Mouse (Mus musculus) liver, embryonic 11.5 days (tissue): Measurements from ENCODE around the gene Plekhg2. TPM values are rescaled to one million over a fixed set of nuclear protein-coding genes. Genes with fewer than 3 reads are reported as not detected.

ENCODE experiments used
- ATAC-seq: fragments of 200-750 bp; cut with Nextera tagmentation; replicated peaks from 2 replicates; pipeline ENCODE4 v1.8.0; 2017; ENCODE audit warnings: moderate number of reproducible peaks, mild to moderate bottlenecking, moderate TSS enrichment, moderate library complexity; ENCODE audit not compliant: low FRiP score
- DNase-seq: peaks from one replicate; pipeline ENCODE4 v3.0.0-alpha.2; 2017; ENCODE audit warnings: low spot score
- H3K27ac ChIP-seq: fragments of 300-500 bp; sonication (generic); 2 replicates; pipeline ENCODE4 v1.5.1; 2014; ENCODE audit warnings: mild to moderate bottlenecking, low read depth, low read length, control low read depth
- H3K27me3 ChIP-seq: fragments of 300-500 bp; sonication (generic); replicated peaks from 2 replicates; pipeline ENCODE4 v1.6.1; 2014; ENCODE audit warnings: low read length, mixed read lengths; ENCODE audit not compliant: control insufficient read depth, insufficient read depth
- H3K36me3 ChIP-seq: fragments of 300-500 bp; sonication (generic); 2 replicates; pipeline ENCODE4 v1.6.1; 2014; ENCODE audit warnings: mild to moderate bottlenecking, low read length, moderate library complexity, mixed read lengths; ENCODE audit not compliant: control insufficient read depth, insufficient read depth
- H3K4me1 ChIP-seq: fragments of 300-500 bp; sonication (generic); replicated peaks from 2 replicates; pipeline ENCODE4 v1.6.1; 2014; ENCODE audit warnings: low read length, mixed read lengths; ENCODE audit not compliant: control insufficient read depth, insufficient read depth
- H3K4me2 ChIP-seq: fragments of 300-500 bp; sonication (generic); 2 replicates; pipeline ENCODE4 v1.6.1; 2014; ENCODE audit warnings: mild to moderate bottlenecking, control low read depth, moderate library complexity
- H3K4me3 ChIP-seq: fragments of 300-500 bp; sonication (generic); 2 replicates; pipeline ENCODE4 v1.5.1; 2014; ENCODE audit warnings: low read depth, low read length, control low read depth
- H3K9ac ChIP-seq: fragments of 300-500 bp; sonication (generic); 2 replicates; pipeline ENCODE4 v1.6.1; 2014; ENCODE audit warnings: low read depth, low read length, control low read depth
- H3K9me3 ChIP-seq: fragments of 300-500 bp; sonication (generic); 2 replicates; pipeline ENCODE4 v1.6.1; 2016; ENCODE audit warnings: low read length, inconsistent platforms, mixed read lengths; ENCODE audit not compliant: control insufficient read depth
- WGBS: fragments of 180-500 bp; shearing (Covaris S2); extraction: QIAGEN DNeasy Blood & Tissue Kit; methylation state at CpG from one replicate; pipeline ENCODE4 v1.1.7; 2014; 5-methylcytosine and 5-hydroxymethylcytosine counted together
- polyA plus RNA-seq: library from polyadenylated mRNA; unstranded; fragments of >200 nt; fragmentation: Nextera tagmentation; extraction: Ambion mirVana; gene quantifications from 2 replicates; pipeline ENCODE4 v1.2.1, GENCODE M21; 2014

Plekhg2 gene
- polyA plus RNA-seq, 1 experiment from 2014 or later = 34.4 TPM

DNA sequence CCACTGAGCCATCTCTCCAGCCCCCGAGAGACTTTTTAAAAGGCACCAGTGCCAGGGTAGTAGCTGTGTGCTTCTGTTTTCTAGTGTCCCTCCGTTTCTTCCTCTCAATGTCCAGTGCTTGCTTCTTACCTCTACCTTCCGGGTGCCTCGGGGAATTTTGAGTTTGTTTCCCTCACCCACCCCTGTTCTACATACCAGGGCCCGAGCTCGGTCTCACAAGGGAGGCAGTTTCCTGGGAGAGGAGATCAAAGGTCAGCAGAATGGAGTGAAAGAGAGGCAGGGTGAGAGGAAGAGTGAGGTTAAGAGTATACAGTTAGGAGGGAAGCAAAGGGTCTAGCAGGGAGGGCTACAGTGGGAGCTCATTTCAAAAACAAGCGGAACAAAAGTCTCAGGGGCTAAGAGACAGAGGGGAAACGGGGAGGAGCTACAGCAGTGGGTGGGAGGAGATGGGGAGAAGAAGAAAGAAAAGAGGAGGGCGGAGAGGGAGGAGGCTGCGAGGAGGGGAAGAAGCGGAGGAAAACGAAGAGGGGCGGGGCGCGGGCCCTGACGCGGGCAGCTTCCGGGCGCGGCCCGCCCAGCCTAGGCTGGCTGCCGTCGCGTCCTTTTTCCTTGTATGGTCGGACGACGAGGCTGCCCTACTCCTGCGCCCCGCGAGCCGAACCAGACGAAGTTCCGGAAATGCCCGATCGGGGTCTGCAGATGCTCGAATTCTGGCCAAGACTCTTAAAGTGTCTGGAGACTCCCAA is 3.0 kb upstream of the Plekhg2 start:
- ATAC-seq = peak; percentile 55
- Histone ChIP-seq H3K4me3 (peak overlapping the region; percentile 51), H3K27ac (peak overlapping the region; percentile 97), H3K36me3 (peaks cover 8% of the 10 kb centered on the region), H3K9me3 (no peaks in the 10 kb centered on the region), H3K27me3 (no peaks in the 10 kb centered on the region), H3K4me1 (peaks cover 62% of the 10 kb centered on the region), H3K4me2 (peak overlapping the region; percentile 92), H3K9ac (peak overlapping the region; percentile 74)
- DNase-seq = peak; percentile 89
- WGBS = 2% methylated on average over 34 of the region's 36 CpGs

DNA sequence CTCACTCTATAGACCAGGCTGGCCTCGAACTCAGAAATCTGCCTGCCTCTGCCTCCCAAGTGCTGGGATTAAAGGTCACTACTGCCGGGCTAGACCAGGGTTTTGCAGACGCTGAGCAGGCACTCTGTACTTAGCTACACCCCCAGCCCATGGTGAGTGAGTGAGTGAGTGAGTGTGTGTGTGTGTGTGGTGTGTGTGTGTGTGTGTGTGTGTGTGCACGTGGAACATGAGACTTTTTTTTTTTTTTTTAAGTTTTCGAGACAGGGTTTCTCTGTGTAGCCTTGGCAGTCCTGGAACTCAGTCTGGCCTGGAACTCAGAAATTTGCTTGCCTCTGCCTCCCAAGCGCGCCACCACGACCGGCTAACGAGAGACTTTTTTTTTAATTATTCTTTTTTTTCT is 2.2 kb upstream of the Plekhg2 start:
- 63% methylated on average over 10 of the region's 10 CpGs for WGBS
- no peak overlapping the region for H3K9ac ChIP-seq
- ATAC-seq (no peak), DNase-seq (no peak)
- peak overlapping the region; percentile 92 for H3K4me2 ChIP-seq
- peaks cover 10% of the 10 kb centered on the region for H3K36me3 ChIP-seq
- H3K27ac ChIP-seq = peak overlapping the region; percentile 97
- no peaks in the 10 kb centered on the region for H3K27me3 ChIP-seq
- H3K4me3 ChIP-seq = no peak overlapping the region; the same call in 1 of the 2 replicates
- peaks cover 59% of the 10 kb centered on the region for H3K4me1 ChIP-seq
- H3K9me3 ChIP-seq = no peaks in the 10 kb centered on the region

DNA sequence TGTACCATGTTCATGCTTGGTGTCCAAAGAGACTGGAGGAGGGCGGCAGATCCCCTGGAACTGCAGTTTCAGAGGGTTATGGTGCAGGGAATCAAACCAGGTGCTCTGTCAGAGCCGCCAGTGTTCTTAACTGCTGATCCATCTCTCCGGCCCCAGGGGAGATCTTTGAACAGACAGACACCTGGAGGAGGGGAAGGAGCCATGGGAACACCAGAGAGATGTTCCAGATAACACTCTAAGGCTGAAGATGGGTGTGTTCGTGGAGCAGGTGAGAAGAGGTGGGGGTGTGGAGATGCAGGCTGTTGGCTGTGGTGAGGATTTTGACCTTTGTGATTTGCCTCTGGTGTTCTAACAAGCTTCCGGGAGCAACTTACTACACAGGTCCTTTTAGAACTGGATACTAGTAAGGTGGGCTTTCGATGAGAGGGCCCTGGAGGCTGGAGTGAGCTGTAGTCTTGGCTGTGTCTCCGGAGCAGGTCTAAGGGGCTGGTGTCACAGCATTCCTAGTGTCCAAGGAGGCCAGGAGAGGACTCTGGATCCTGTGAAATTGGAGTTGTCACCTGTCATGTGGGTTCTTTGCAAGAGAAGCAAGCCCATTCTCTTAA is 1.6 kb upstream of the Plekhg2 start:
- Histone ChIP-seq H3K4me2 (no peak overlapping the region; the same call in 1 of the 2 replicates), H3K4me1 (peaks cover 53% of the 10 kb centered on the region), H3K4me3 (no peak overlapping the region), H3K9ac (no peak overlapping the region), H3K36me3 (peaks cover 10% of the 10 kb centered on the region), H3K9me3 (no peaks in the 10 kb centered on the region), H3K27me3 (no peaks in the 10 kb centered on the region), H3K27ac (peak overlapping the region; percentile 97; the same call in 1 of the 2 replicates)
- no peak for DNase-seq
- WGBS = 72% methylated on average over 7 of the region's 7 CpGs
- ATAC-seq = no peak

DNA sequence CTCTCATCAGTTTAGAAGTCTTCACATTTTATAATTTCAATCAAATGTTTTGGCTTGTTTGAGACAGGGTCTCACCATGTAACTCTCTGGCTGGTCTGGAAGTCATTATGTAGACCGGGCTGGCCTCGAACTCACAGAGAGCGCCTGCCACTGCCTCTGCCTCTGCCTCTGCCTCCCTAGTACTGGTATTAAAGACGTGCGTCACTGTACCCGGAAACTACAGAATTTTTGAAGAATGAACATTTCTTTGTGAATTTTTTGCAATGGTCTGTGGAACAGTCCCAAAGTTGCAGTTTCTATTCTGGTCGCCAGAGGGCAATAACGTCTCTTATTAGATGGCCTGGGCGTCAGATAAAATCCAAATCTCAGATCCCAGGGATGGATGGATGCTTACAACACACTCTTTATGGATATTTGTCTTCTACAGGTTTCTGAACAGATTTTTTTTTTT is 757 bp upstream of the Plekhg2 start:
- DNase-seq (peak; percentile 57), ATAC-seq (peak; percentile 3; the same call in 1 of the 2 replicates)
- peak overlapping the region; percentile 58; the same call in 1 of the 2 replicates for H3K9ac ChIP-seq
- H3K4me2 ChIP-seq = peak overlapping the region; percentile 100
- H3K9me3 ChIP-seq = no peaks in the 10 kb centered on the region
- H3K36me3 ChIP-seq = peaks cover 10% of the 10 kb centered on the region
- under 1% methylated on average over 9 of the region's 9 CpGs for WGBS
- no peaks in the 10 kb centered on the region for H3K27me3 ChIP-seq
- peak overlapping the region; percentile 80 for H3K4me3 ChIP-seq
- H3K4me1 ChIP-seq = peaks cover 46% of the 10 kb centered on the region
- H3K27ac ChIP-seq = peak overlapping the region; percentile 93; the same call in 1 of the 2 replicates

DNA sequence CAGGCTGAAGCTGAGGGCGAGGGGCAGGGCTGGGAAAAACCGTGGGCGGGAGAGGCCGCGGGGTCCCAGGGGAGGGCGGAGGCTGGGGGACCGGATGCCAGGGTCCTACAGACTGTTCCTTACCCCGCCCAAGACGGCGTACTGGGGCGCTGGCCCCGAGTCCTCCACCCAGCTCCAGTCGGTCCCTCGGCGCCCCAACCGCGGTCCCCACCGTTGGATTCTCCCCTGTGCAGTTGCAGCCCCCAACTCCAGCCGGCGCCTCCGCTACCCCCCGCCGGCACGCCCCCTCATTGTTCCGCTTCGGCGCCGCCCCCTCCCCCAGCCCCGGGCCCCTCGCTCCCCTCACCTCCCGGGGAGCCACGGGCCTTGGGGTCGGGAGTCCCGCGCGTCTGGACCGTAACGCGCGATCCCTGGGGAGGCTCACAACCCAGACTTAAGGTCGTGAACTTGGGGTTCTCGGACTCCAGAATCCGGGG is 847 bp downstream of the Plekhg2 start:
- no peak for ATAC-seq
- Histone ChIP-seq H3K4me3 (peak overlapping the region; percentile 80), H3K27ac (peak overlapping the region; percentile 93), H3K4me2 (peak overlapping the region; percentile 100), H3K27me3 (no peaks in the 10 kb centered on the region), H3K9me3 (no peaks in the 10 kb centered on the region), H3K4me1 (peaks cover 31% of the 10 kb centered on the region), H3K9ac (peak overlapping the region; percentile 82), H3K36me3 (peaks cover 8% of the 10 kb centered on the region; the same call in 1 of the 2 replicates)
- DNase-seq = peak; percentile 69
- under 1% methylated on average over 42 of the region's 43 CpGs for WGBS

GRCm38 (mm10) chr7:28370977-28371513 is 1.4 kb downstream of the Plekhg2 start:
- H3K4me3 ChIP-seq = peak overlapping the region; percentile 80
- ATAC-seq (no peak), DNase-seq (no peak)
- peak overlapping the region; percentile 82 for H3K9ac ChIP-seq
- H3K27ac ChIP-seq = peak overlapping the region; percentile 93
- peaks cover 26% of the 10 kb centered on the region for H3K4me1 ChIP-seq
- H3K4me2 ChIP-seq = peak overlapping the region; percentile 100
- H3K36me3 ChIP-seq = peaks cover 8% of the 10 kb centered on the region; the same call in 1 of the 2 replicates
- no peaks in the 10 kb centered on the region for H3K9me3 ChIP-seq
- H3K27me3 ChIP-seq = no peaks in the 10 kb centered on the region
- 10% methylated on average over 11 of the region's 11 CpGs for WGBS

GRCm38 (mm10) chr7:28370051-28370450 is 2.3 kb downstream of the Plekhg2 start:
- DNase-seq = no peak
- Histone ChIP-seq H3K4me3 (0 out of 2 replicates have a peak overlapping the region, but pooled peaks have one; percentile 80), H3K27me3 (no peaks in the 10 kb centered on the region), H3K27ac (no peak overlapping the region), H3K4me2 (peak overlapping the region; percentile 100), H3K4me1 (peaks cover 23% of the 10 kb centered on the region), H3K9me3 (no peaks in the 10 kb centered on the region), H3K9ac (no peak overlapping the region), H3K36me3 (peaks cover 8% of the 10 kb centered on the region)
- no peak for ATAC-seq
- 93% methylated on average over 14 of the region's 14 CpGs for whole genome bisulfite sequencing

DNA sequence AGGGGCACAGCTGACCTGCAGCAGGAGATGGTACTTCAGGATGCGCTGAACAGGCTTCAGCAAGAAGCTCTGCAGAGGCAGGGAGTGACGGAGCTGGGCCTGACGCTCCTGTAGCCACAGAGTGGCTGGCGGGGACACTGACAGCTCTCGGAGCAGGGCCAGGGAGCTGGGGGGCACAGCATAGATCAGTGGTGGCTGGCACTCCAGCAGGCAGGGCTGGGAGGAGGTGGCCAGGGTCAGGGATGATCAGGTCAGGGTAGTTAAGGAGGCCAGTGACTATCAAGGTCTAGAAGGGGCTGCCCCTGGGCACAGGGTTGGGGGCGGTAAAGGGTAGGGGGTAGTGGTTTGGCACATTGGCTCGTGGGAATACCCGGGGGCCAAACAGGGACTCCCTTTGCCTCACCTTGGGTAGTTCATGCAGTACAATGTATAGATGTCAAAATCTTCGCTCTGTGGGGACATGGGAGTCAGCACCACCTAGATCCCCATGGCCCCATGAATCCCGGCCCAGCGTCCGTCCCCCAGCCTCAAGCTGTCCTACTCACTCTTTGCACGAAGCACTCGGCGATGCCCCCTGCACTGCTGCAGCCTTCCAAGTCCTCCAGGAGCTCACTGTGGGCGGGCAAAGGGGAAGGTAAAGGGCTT is 4.0 kb downstream of the Plekhg2 start:
- Histone ChIP-seq H3K9ac (no peak overlapping the region), H3K4me1 (peaks cover 14% of the 10 kb centered on the region), H3K36me3 (peaks cover 19% of the 10 kb centered on the region), H3K27me3 (no peaks in the 10 kb centered on the region), H3K9me3 (no peaks in the 10 kb centered on the region), H3K4me2 (no peak overlapping the region; the same call in 1 of the 2 replicates), H3K27ac (no peak overlapping the region), H3K4me3 (no peak overlapping the region; the same call in 1 of the 2 replicates)
- 87% methylated on average over 16 of the region's 16 CpGs for WGBS
- ATAC-seq (no peak), DNase-seq (no peak)
